Mouse (Mus musculus): ENCODE data around the gene Cisd1. TPM values are rescaled to one million over a fixed set of nuclear protein-coding genes. Genes with fewer than 3 reads are reported as not detected.

Cisd1 gene
- polyA plus RNA-seq, 1 experiment from 2014 or later: 115 TPM

GRCm38 (mm10) chr10:71368128-71368940, 23.6 kb upstream of the Cisd1 start:
- Histone ChIP-seq H3K36me3 (no peaks in the 10 kb centered on the region; the same call in 1 of the 2 replicates), H3K4me1 (replicated peaks) (no peaks in the 10 kb centered on the region; the same call in 1 of the 2 replicates), H3K9me3 (no peaks in the 10 kb centered on the region), H3K27ac (peak overlapping the region; percentile 51; the same call in 1 of the 2 replicates), H3K4me2 (replicated peaks) (0 out of 2 replicates have a peak overlapping the region, but pooled peaks have one; percentile 5), H3K27me3 (replicated peaks) (no peaks in the 10 kb centered on the region), H3K4me3 (replicated peaks) (no peak overlapping the region), H3K9ac (no peak overlapping the region)
- peak; percentile 77 for ATAC-seq
- WGBS: 65% methylated on average over 16 of the region's 16 CpGs

DNA sequence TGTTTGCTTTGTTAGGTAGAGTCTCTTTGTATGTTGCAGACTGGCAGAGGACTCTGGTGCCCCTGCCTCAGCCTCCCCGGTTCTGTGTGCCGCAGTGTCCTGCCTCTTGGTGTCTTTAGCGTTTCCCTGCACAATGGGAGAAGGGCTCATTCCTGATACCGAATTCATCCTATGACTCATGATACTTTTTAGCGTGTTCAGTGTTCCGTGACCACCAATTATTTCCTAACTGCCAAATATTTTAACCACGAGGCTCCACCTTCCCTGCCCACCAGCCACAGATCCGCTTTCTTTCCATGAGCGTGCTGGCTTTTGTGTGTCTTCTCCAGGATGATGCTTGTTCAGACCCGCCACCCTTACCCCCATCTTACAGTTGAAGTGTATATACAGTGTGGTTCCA, 19.1 kb upstream of the Cisd1 start:
- Histone ChIP-seq H3K4me3 (replicated peaks) (no peak overlapping the region), H3K27me3 (replicated peaks) (no peaks in the 10 kb centered on the region), H3K9ac (no peak overlapping the region), H3K36me3 (no peaks in the 10 kb centered on the region; the same call in 1 of the 2 replicates), H3K27ac (no peak overlapping the region), H3K4me2 (replicated peaks) (no peak overlapping the region), H3K9me3 (no peaks in the 10 kb centered on the region), H3K4me1 (replicated peaks) (peaks cover 2% of the 10 kb centered on the region; the same call in 1 of the 2 replicates)
- WGBS: 95% methylated on average over 10 of the region's 10 CpGs
- no peak for ATAC-seq

DNA sequence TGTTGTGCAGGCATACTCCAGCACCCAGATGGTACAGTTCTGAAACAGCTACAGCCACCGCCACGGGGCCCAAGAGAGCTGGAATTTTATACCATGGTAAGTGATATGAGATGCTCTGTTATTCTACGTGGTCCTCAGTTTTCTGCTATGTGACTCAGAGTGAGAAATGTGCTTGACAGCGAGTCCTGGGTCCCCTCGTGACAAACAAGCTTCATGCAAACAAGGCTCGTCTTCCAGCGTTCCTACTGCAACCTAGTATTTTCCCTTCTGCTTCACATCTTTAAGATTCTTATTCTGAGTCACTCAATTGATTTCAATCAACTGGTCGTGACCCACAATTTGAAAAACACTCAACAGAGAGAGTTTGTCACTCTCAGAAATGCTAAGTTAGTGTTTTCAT, 18.7 kb upstream of the Cisd1 start:
- no peak overlapping the region for H3K27ac ChIP-seq
- H3K4me3 ChIP-seq (replicated peaks): no peak overlapping the region
- ATAC-seq: no peak
- H3K9ac ChIP-seq: no peak overlapping the region
- no peaks in the 10 kb centered on the region; the same call in 1 of the 2 replicates for H3K36me3 ChIP-seq
- H3K9me3 ChIP-seq: no peaks in the 10 kb centered on the region
- no peaks in the 10 kb centered on the region for H3K27me3 ChIP-seq (replicated peaks)
- 87% methylated on average over 8 of the region's 8 CpGs for WGBS
- H3K4me2 ChIP-seq (replicated peaks): no peak overlapping the region
- H3K4me1 ChIP-seq (replicated peaks): 0 out of 2 replicates have a peak, but pooled peaks cover 2% of the 10 kb centered on the region

DNA sequence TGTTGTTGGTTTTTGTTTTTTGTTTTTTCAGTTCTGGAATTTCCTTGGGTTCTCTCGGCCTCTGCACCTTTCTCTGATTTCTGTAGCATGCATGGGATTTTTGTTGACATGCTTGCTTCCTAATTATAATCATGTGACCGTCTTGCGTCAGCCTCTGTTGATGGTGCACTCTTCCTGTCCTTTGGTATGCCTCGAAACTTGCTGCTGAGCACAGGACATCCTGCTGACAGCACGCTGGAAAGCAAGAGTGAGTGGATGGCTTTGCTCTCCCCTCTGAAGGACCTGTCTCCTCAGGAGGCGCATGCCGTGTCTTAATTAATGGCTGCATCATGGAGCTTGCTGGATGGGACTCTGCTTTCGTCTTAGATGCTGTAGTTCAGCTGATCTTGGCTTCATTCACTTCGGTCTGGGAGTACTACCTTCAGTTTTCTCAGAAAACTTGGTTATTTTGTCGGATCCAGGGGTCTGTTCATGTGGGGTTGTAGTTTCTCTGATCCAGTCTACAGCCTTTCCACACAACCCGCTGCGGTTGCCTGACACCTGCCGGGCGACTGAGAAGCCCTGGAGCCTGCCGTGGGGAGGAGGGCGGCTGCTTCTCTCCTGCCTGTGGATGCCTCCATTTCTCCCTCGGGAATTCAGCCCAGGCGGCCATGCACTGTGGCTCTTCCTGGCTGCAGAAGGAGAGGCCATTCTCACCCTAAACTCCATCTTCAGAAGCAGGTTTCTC, 17.2 kb upstream of the Cisd1 start:
- WGBS: 37% methylated on average over 18 of the region's 18 CpGs
- H3K4me2 ChIP-seq (replicated peaks): 0 out of 2 replicates have a peak overlapping the region, but pooled peaks have one; percentile 5
- H3K4me3 ChIP-seq (replicated peaks): no peak overlapping the region
- no peaks in the 10 kb centered on the region for H3K36me3 ChIP-seq
- ATAC-seq: 0 out of 2 replicates have a peak, but pooled peaks have one; percentile 46
- no peak overlapping the region for H3K9ac ChIP-seq
- H3K9me3 ChIP-seq: no peaks in the 10 kb centered on the region
- no peaks in the 10 kb centered on the region for H3K27me3 ChIP-seq (replicated peaks)
- 0 out of 2 replicates have a peak, but pooled peaks cover 2% of the 10 kb centered on the region for H3K4me1 ChIP-seq (replicated peaks)
- no peak overlapping the region for H3K27ac ChIP-seq

DNA sequence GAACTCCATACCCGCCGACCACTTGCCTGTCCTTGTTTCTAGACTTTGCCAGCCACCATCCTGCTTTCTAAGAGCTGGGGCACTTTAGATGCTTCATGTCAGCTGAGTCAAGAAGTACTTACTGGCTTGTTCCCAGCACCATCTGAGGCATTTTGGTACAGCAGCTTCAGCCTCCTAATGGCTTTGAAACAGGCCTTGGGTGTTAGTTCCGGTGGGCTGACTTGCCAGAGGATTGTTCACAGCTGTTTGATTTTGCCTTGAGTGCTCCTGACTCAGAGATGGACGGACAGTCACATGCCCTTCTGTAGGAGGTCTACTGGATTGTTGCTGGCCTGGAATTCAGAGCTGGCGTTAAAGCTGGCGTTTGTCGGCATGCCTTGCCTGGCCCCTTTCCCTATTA, 16.3 kb upstream of the Cisd1 start:
- H3K9me3 ChIP-seq: no peaks in the 10 kb centered on the region
- 82% methylated on average over 7 of the region's 7 CpGs for whole genome bisulfite sequencing
- no peak overlapping the region for H3K4me2 ChIP-seq (replicated peaks)
- H3K27ac ChIP-seq: no peak overlapping the region
- 0 out of 2 replicates have a peak, but pooled peaks cover 2% of the 10 kb centered on the region for H3K4me1 ChIP-seq (replicated peaks)
- no peak for ATAC-seq
- no peaks in the 10 kb centered on the region for H3K36me3 ChIP-seq
- no peaks in the 10 kb centered on the region for H3K27me3 ChIP-seq (replicated peaks)
- no peak overlapping the region for H3K4me3 ChIP-seq (replicated peaks)
- H3K9ac ChIP-seq: no peak overlapping the region

- WGBS: 82% methylated on average over 12 of the region's 12 CpGs
- Histone ChIP-seq H3K4me1 (replicated peaks) (peaks cover 4% of the 10 kb centered on the region; the same call in 1 of the 2 replicates), H3K27me3 (replicated peaks) (no peaks in the 10 kb centered on the region)
Observed at GRCm38 (mm10) chr10:71354947-71355346, 10.2 kb upstream of the Cisd1 start.

GRCm38 (mm10) chr10:71353850-71354249, 9.1 kb upstream of the Cisd1 start:
- no peaks in the 10 kb centered on the region for H3K27me3 ChIP-seq (replicated peaks)
- H3K9ac ChIP-seq: no peak overlapping the region
- H3K4me1 ChIP-seq (replicated peaks): peaks cover 8% of the 10 kb centered on the region
- no peak overlapping the region for H3K4me3 ChIP-seq (replicated peaks)
- no peak for ATAC-seq
- H3K4me2 ChIP-seq (replicated peaks): no peak overlapping the region
- no peak overlapping the region for H3K27ac ChIP-seq
- H3K9me3 ChIP-seq: no peaks in the 10 kb centered on the region
- no peaks in the 10 kb centered on the region for H3K36me3 ChIP-seq
- WGBS: 60% methylated on average over 9 of the region's 9 CpGs

More at GRCm38 (mm10) chr10:71354947-71355346, 10.2 kb upstream of the Cisd1 start:
- Histone ChIP-seq H3K9ac (no peak overlapping the region), H3K4me2 (replicated peaks) (no peak overlapping the region), H3K9me3 (no peaks in the 10 kb centered on the region), H3K27ac (no peak overlapping the region), H3K36me3 (no peaks in the 10 kb centered on the region), H3K4me3 (replicated peaks) (no peak overlapping the region)
- no peak for ATAC-seq

DNA sequence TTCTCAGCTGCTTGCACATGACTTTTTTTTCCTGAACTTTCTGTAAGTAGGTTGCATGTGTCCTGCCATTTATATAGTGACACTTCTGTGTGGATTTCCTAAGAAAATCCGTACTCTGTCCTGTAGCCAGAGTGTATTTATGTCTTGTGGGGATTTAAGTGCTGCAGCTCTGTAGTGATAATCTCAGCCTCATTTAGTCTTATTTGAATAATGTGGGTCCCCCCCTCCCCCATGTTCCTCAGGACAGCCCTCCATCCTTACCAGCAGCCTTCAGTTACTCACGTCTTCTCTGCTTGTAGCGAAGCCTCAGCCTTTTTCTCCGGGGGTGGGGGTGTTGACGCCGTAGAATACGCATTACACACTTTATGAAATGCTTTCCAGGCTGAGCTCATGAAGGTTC, 6.5 kb upstream of the Cisd1 start:
- Histone ChIP-seq H3K4me1 (replicated peaks) (peaks cover 10% of the 10 kb centered on the region), H3K36me3 (no peaks in the 10 kb centered on the region), H3K9ac (no peak overlapping the region), H3K27ac (no peak overlapping the region), H3K27me3 (replicated peaks) (no peaks in the 10 kb centered on the region), H3K4me3 (replicated peaks) (no peak overlapping the region), H3K4me2 (replicated peaks) (no peak overlapping the region), H3K9me3 (no peaks in the 10 kb centered on the region)
- ATAC-seq: no peak
- 91% methylated on average over 7 of the region's 7 CpGs for WGBS

- Histone ChIP-seq H3K27ac (0 out of 2 replicates have a peak overlapping the region, but pooled peaks have one; percentile 91), H3K27me3 (replicated peaks) (no peaks in the 10 kb centered on the region), H3K9me3 (no peaks in the 10 kb centered on the region), H3K36me3 (no peaks in the 10 kb centered on the region), H3K9ac (peak overlapping the region; percentile 88; the same call in 1 of the 2 replicates), H3K4me2 (replicated peaks) (peak overlapping the region; percentile 82), H3K4me1 (replicated peaks) (peaks cover 18% of the 10 kb centered on the region), H3K4me3 (replicated peaks) (peak overlapping the region; percentile 89)
- ATAC-seq: no peak
- 68% methylated on average over 1 of the region's 1 CpGs for WGBS
Observed at GRCm38 (mm10) chr10:71349290-71349689, 4.5 kb upstream of the Cisd1 start.

GRCm38 (mm10) chr10:71348637-71349280, 4.0 kb upstream of the Cisd1 start:
- no peaks in the 10 kb centered on the region for H3K27me3 ChIP-seq (replicated peaks)
- no peak for ATAC-seq
- no peaks in the 10 kb centered on the region for H3K36me3 ChIP-seq
- H3K9ac ChIP-seq: peak overlapping the region; percentile 88
- no peaks in the 10 kb centered on the region for H3K9me3 ChIP-seq
- H3K4me1 ChIP-seq (replicated peaks): peaks cover 18% of the 10 kb centered on the region
- WGBS: 19% methylated on average over 16 of the region's 16 CpGs
- peak overlapping the region; percentile 91 for H3K27ac ChIP-seq
- peak overlapping the region; percentile 82 for H3K4me2 ChIP-seq (replicated peaks)
- H3K4me3 ChIP-seq (replicated peaks): peak overlapping the region; percentile 89

DNA sequence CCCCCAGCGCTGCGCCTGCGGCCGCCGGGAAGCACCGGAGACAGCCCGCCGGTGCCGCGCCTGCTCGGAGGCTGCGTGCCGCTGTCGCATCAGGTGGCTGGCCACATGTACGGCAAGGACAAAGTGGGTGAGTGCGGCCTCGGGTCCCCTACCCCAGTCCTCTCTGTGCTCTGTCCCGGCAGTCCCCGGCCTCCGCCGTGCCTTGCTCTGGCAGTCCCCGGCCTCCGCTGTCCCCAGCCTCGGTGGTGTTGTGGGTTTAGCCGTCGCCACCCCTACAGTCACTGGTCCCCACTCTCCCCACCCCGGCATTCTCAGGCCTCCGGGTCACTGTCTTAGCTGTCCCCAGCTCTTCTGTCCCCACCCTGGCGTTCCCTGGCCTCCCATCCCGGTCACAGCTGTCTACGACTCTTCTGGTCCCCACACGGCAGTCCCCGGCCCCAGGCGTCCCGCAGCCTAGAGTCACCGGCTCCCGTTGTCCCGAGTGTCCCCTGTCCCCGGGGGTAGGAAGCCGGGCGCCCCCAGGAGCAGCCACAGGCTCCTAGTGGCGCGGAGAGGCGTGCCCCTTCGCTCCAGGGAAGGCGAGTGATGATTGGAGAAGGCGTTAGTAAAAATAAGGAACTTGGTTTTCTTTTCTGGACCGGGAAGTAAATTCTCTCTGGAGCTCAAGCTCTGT, 3.3 kb upstream of the Cisd1 start:
- no peaks in the 10 kb centered on the region for H3K36me3 ChIP-seq
- no peaks in the 10 kb centered on the region for H3K9me3 ChIP-seq
- H3K9ac ChIP-seq: peak overlapping the region; percentile 88
- peak overlapping the region; percentile 82 for H3K4me2 ChIP-seq (replicated peaks)
- H3K27ac ChIP-seq: peak overlapping the region; percentile 91
- no peaks in the 10 kb centered on the region for H3K27me3 ChIP-seq (replicated peaks)
- H3K4me3 ChIP-seq (replicated peaks): peak overlapping the region; percentile 89
- H3K4me1 ChIP-seq (replicated peaks): peaks cover 20% of the 10 kb centered on the region
- 0% methylated on average over 48 of the region's 48 CpGs for WGBS
- ATAC-seq: peak; percentile 34
